Mouse (Mus musculus) skeletal muscle tissue, adult 2 months (tissue): ENCODE results near the gene Atp1a2.

Source experiments
- DNase-seq: peaks from one replicate; pipeline ENCODE4 v3.0.0-alpha.2; 2012; ENCODE audit warnings: low read depth, low spot score

The Atp1a2 gene

DNA sequence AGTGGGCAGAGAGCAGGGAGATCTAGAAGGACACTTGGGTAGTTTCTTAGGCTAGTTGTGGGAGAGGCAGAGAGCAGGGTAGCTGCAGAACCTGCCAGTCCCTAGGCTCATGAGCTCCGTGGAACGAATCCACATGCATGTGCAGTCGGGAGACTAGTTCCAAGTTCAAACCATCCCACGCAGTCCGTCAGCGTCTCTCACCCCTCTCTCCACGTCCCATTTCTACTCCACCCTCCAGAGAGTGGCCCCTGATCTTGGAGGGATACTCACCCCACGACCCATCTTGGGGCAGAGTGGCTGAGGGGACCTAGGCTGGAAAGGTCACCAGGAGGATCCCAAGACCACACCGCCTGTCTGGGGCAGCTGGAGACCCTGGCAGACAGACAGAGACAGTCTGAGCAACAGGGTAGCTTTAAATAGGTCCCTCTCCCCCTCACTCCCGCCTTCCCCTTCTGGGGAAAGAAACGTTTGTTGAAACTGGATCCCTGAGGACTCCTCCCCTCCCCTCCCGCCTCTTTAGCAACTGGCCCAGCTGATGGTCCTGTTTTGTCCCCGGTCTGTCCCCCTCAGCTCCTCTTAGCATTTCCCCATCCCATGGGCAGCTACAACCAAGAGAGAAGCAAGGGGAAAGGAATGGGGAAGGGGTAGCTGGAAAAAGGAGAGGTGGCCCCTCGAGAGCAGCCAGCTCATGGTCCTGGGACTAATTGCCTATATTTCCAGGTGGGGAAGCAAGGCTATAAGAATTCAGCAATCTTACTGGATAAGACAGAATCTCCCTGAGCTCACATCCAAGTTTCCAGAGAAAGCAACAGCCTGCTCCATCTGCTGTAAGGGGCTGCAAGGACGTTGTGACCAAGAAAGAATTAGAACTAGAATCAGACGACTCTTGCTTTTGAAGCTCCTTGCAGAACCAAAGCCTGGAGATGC, at the start of gene Atp1a2:
TSS of gene Atp1a2 (minus strand) at position 454 of the 927 bp plus-strand sequence.
- DNase-seq, result peak; percentile 92

DNA sequence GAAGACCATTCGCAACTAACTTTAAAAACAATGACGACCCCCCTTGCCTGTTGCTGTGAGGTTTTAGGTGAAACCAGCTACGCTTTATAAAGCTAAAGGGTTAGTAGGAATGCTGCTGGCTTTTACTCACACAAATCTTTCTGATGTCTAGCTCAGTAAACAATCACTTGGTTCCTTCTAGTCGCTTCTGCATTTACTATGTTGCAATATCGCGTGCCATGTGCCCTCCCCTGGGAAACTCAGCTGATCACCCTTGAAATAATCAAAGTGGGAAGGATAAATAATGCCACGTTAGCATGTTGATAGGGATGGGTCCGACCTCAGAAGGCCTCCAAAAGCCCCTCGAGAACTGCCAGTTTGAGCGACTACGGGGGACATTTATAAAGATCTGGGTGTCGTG, 49.5 kb upstream of the Atp1a2 start:
- no peak for DNase-seq

DNA sequence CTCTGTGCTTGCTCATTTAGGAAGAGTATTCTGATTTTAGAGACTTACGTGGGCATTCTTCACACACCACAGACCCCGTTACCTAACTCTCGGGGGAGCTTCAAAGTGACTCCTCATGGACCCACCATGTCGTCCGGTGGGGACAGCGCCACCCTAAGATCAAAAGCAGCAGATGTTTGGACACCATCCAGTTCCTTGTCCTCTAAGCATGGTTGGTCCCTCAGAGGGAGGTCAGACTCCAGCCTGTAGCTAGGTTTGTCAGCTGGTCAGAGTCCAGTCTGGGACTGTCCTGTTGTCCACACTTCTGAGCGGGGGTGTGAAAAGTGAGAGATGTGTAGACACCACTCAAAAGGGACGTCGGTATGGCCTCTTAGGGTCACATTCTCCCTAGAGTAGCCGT, 48.8 kb upstream of the Atp1a2 start:
- no peak for DNase-seq

DNA sequence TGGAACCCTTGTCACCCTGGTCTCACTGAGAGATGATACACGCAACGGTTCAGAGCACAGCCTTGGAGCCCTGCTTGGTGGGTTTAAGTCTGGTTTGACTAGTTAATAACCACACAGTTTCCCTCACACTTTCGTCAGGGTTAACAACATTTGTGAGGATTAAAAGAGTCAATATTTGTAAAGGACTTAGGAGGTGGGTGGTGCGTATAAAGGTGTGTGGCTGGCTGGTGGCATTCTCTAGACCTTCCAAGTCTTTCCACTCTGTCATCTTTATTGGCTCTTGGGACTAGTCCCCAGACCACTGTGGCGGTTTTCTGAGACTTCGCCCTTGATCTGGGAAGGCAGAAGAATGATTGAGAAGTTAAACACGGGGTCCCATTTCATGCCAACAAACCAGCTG, 47.0 kb upstream of the Atp1a2 start:
- DNase-seq, result no peak

DNA sequence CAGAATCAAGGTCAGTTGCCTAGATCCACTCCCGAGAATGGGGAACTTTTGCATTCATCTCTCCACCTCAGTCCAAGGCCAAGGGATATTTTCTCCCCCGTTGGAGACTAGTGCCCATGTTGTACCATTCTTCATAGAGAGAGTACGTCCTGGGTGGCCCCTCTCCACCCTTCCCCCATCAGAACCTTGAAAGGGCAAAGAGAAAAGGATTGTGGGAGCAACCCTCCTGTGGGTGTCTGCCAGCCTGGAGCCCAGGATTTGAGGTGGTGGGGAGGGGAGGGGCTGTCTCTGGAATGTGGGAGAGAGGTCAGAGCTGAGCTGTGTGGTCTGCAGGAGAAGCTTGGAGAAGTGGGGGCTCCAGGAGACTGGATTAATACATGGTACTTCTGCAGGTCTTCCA, 46.0 kb upstream of the Atp1a2 start:
- DNase-seq, result no peak

DNA sequence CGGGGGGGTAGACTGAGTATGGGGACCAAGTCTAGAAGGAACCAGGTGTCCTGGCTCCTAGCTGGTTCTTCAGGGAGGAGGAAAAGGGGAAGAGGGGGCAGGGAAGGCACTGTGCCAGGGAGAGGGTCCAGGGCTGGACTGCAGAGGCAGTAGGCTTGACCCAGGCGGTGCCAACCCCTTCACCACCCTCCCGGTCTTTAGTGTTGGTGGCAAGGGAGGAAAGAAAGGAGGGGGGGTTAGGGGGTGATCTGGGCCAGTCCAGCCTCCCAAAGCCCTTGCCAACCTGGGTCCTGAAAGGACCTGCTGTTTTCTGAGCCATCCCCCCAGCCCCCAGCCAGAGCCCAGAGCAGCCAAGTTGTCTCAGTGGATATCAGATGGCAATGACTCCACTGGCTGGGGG, 44.9 kb upstream of the Atp1a2 start:
- no peak for DNase-seq

DNA sequence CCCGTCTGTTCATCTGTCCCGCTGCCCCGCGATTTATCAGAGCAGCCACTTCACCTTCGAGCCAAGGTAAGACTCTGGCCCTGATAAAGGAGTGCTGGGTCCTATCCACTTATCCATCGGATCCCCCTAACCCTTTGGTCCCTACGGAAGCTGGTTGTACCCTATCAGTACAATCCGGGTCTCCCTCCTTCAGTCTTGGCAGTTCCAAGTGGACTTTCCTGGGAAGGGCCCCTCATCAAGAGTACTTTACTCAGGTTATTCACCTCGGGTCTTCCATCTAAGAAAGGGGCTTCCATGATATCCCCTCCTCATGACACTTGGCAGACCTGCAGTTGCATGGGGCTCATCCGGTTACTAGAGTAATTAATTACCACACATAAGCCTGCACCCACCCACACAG, 43.5 kb upstream of the Atp1a2 start:
- DNase-seq, result no peak

DNA sequence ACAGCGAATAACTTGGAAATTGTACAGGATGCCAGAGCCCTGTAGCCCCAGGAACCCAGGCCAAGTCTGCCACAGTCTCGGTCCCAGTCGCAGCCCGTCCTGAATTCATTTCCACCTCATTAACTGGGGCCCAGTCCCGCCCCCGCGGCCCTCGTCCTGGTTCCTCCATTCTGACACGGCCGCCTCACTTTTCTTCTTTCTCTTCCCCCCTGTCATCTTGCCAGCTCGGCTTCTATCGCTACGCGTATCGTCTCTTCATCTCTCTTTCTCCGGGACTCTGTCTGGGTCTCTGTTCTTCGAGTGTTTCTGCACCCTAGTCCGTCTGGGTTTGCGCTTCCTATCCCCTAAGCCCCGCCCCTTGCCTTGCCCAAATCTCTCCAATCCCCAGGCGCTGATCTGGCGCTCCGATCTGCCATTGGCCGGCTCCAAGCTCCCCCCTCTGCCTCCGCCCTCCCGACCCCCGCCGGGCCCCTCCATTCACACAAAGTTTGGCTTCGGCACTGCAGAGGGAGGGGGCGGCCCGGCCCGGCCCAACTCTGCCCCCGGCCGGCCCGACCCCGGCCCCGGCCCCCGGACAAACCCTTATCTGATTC, 43.0 kb upstream of the Atp1a2 start, which contains the start of gene Kcnj10:
TSS of gene Kcnj10 (plus strand) at position 482 of the 593 bp plus-strand sequence.
- no peak for DNase-seq

DNA sequence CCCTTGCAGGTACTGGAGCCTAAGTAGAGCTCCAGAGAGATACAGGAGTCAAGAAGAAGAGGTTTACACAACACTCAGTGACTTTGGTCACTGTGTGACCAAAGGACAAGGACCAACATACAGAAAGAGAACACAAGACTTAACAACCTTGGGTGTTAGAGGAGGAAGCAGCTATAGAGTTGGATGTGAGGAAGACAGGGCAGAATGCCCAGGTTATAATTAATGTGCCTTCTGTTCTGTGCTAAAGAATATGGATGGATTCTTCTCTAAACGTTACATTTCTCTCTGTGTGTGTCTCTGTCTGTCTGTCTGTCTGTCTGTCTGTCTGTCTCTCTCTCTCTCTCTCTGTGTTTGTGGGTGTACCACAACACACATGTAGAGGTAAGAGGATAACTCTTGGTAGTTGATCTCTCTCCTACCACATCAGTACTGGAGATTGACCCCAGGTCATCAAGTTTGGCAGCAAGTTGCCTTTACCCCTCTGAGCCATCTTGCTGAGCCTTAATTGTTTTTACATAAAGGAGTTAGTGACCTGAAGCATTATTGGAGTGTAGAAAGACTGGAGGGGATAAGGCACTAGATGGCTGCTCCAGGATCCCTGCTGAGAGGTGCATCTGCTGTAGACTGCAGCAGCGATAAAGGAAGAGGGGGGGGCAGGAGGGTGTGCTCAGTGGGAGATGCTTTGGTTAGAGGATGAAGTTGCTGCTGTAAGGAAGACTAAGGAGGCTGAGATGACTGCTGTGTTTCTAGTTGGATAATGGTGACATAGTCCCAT, 39.7 kb upstream of the Atp1a2 start:
- no peak for DNase-seq

DNA sequence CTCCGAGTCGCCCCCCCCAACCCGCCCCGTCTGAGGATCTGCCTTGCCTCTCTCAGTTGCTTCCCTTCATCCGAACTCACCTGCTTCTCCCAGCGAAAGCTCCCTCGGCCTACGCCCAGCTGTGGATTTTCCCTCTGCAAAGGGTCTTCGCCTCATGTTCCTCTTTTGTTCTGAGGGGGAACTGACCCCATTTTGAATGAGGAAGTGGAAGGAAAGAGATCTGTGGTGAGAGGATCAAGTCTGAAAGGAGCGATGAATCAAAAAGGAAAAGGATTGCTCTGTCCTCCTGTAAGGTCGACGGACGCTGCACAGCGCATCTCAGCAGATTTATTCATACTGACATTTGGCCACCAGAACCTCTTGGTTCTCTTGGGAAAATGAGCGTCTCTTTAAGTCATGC, 37.9 kb upstream of the Atp1a2 start:
- no peak for DNase-seq

DNA sequence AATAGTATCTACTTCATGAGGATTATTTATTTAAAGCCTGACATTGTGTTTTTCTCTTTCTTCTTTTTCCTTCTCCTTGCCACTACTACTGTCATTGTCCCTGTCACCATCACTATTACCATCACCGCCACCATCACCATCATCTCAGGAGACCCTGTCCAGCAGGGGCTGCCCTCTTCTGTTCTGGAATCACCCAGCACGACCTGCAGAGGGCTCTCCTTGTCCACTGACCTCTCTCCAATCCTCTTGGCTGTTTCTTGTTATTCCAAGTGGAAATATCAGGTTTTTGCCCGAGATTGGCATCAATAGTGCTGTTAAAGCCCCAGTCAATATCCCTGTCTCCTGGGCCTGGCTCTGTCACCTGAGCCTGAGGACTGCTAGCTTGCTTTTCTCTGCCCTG, 35.6 kb upstream of the Atp1a2 start:
- no peak for DNase-seq

DNA sequence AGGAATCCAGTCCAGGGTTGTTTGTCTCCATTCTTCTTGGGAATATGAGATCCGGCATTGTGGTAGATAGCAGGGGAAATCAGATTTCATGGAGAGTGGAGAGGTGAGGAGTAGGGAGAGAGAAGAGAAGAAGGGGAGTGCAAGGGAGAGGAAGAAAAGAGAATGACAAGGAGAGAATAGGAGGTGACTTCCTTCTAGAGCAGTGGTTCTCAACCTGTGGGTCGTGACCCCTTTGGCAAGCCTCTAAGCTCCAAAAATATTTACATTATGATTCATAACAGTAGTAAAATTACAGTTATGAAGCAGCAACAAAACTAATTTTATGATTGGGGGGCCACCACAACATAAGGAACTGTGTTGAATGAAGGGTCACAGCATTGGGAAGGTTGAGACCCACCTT, 35.1 kb upstream of the Atp1a2 start:
- no peak for DNase-seq

DNA sequence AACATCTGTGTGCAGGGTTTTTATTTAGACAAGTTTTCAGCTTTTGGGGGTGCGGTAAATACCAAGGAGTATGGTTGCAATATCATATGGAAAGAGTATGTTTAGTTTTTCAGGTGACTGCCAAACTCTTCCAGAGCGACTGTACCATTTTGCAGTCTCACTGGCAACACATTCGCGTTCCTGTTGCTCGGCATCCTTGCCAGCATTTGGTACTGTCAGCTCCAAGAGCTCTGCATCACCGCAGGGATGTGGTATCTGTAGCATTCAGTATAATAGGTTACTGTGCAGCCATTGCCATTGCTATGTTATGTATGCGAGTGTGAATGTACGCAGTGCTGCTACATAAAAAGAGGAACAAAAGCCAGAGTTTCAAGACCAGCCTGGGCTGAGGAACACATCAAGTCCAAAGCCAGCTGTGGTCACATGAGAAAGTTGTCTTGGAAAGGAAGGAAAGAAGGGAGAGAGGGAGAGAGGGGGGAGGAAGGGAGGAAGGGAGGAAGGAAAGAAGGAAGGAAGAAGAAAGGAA, 33.6 kb upstream of the Atp1a2 start:
- no peak for DNase-seq

DNA sequence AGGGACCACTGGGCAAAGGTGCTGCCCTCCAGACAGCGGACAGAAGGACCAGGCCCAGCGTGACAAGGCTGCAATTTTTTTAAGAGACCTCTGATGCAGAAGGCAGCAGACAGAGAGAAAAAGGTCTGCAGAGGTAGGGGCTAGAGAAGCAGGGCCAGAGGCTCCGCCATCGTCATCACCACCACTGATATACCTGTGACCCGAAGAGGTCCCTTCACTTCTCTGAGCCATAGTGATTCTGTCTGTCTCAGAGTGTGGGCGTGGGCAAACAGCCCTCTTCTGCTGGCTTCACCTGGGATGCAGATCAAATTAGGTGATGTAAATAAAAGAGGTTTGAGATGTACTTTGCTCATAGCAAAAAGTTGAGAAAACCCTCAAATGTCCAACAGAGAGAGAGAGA, 31.8 kb upstream of the Atp1a2 start:
- no peak for DNase-seq

DNA sequence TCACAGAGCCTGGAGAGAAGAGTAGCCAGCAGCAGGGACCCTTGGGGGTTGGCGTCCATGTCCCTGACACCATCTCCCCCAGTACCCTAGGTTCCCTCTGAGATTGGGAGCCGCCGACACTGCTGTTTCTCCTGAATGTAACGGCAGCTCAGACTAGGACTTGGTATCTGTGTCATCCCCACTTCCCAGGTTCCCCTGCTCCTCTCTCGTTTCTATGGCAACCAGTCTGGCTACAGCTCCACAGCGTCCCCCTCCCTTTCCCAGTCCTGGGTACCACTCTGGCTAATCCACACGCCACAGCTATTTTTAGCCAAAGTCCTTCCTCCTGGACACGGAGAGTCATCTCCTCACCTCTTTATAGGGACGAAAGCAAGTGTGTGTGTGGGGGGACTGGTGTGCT, 31.3 kb upstream of the Atp1a2 start, which contains the start of gene Kcnj9:
TSS of gene Kcnj9 (minus strand) at position 188 of the 400 bp plus-strand sequence.
- DNase-seq, result no peak

DNA sequence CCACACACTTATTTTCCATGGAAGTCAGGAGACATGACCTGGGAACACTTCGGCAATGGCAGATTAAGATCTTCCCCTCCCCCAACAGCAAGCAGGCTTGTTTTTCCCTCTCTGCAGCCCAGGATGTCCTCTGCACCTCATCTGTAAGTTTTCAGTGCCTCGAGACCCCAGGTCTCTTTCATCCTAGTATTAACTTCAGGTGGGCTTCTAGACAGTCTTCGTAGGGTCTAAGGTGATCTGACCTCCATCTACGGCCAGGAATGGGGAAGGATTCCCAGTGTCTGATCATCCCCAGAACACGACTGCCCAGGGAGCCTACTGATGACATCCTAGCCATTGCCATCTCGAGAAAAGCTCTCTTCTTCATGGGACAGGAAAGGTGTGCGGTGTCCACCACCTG, 30.6 kb upstream of the Atp1a2 start:
- DNase-seq, result no peak

DNA sequence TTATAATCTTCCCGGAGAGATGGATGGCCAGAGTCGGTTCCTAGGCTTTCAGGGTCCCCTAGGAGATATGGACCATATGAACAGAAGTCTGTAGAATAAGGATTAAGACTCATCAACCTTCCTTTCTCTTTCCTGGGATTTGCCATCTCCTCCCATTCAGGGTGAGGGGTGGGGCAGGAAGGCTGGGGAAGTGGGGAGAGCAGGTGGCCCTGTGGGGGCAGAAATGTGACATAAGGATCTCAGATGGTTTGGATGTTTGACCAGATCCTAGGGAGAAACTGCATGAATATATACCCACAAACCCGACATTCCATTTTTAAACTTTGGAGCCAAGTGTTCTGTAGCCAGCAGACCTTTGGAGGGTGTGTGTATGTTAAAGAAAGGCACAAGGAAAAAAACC, 30.2 kb upstream of the Atp1a2 start:
- DNase-seq, result no peak

DNA sequence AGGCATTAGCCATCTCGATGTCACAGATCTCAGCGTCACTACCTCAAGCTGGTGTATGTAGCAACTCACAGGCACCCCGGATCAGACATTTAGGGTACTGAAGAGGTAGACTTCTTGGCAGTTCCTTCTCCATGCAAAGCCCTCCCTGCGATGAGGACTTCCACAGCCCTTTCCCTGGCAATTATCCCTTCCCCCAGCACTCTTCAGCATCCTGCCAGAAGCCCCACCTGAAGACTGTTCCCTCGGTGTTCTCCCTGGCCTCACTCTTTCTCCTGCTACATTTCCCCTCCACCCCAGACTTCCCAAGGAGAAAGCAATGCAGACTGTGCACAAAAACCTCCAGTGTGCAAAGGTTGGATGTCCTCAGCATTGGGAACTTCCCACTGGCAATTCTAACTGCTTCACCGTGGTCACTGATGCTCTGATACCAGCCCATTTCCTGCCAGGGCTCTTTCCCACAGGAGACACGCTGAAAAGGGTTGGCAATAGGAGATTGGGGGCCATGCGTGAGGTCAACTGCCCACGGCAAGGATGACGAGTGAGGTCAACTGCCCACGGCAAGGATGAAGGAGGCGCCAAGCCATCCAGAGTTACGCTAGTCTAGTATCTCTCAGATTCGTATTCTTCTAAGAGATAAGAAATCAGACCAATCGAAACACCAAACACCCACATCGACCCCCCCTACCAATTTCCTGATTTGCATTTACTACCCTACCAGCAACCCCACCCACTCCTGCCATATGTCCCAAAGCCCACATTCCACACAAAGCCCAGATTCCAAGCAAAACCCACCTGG, 29.5 kb upstream of the Atp1a2 start:
- DNase-seq, result no peak

DNA sequence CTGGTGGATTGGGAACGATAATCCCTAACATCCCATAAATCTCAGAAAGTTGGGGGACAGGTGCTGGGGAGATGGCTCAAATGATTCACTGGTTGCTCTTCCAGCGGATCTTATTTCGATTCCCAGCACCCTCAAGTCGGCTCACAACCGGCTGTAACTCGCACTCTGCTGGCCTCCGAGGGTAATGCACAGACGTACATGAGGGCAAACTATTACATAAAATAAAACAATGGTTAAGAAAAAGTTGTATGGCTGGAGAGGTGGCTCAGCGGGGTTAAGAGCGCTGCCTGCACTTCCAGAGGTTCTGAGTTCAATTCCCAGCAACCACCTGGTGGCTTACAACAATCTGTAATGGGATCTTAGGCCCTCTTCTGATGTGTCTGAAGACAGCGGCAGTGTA, 28.8 kb upstream of the Atp1a2 start:
- DNase-seq, result no peak

DNA sequence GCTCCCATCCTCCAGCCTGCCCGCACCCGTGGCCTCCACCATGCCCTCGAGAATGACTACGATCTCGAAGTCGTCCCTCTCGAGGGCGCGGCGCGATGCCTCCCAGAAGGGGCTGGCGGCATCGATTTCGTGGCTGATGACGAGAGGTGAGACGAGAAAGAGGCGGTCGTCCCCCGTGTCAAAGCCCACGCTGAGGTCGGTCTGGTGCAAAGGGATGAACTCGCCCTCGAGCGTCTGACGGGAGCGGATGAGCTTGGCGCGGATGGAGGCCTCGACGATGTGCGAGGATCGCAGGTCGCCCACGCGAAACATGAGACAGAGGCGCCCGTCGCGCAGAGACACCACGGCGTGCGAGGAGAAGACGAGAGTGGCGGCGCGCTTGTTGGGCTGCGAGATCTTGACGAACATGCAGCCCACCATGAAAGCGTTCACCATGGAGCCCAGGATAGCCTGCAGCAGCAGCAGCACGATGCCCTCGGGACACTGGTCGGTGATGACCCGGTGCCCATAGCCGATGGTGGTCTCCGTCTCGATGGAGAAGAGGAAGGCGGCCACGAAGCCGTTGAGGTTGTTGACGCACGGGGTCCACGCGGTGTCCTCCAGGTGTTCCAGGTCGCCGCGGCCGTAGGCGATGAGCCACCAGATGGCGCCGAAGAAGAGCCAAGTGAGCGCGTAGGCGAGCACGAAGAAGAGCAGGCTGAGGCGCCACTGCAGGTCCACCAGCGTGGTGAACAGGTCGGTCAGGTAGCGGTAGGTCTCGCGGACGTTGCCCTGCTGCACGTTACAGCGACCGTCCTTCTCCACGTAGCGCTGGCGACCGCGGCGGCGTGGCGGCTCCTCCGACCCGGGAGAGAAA, 28.0 kb upstream of the Atp1a2 start:
- DNase-seq, result no peak
